Mouse (Mus musculus) liver, embryonic 14 days (tissue): ENCODE measurements around the gene AK157302. TPM values are rescaled to one million over a fixed set of nuclear protein-coding genes. Genes with fewer than 3 reads are reported as not detected.

Source experiments
- polyA plus RNA-seq: library from polyadenylated mRNA; depleted of rRNA; stranded (reverse); fragments of >200 nt; gene quantifications from 2 replicates; pipeline ENCODE4 v1.2.3, GENCODE M21; 2012; rRNA removed

Gene AK157302
- polyA plus RNA-seq, result 0.60 and 0.98 TPM in 2 replicates

GRCm38 (mm10) chr13:21495080-21495479 lies at the start of gene AK157302:
AK157302 (plus strand) TSS chr13:21495223.

GRCm38 (mm10) chr13:21453449-21453848 lies 41.6 kb upstream of the AK157302 start, which contains the start of gene Zscan26:
Zscan26 (minus strand) TSS chr13:21453730.

GRCm38 (mm10) chr13:21468061-21469019 lies 26.7 kb upstream of the AK157302 start, which contains the start of gene Nkapl:
Nkapl (minus strand) TSS chr13:21468509.

GRCm38 (mm10) chr13:21478759-21479670 lies 16.0 kb upstream of the AK157302 start, which contains the start of the genes Zkscan4 and Gm10065:
Zkscan4 (plus strand) TSS chr13:21478907.
Gm10065 (minus strand) TSS chr13:21479441.

GRCm38 (mm10) chr13:21501182-21501581 lies 6.2 kb downstream of the AK157302 start, which contains the start of gene Gm11273:
Gm11273 (minus strand) TSS chr13:21501418.

GRCm38 (mm10) chr13:21530781-21531201 lies 35.8 kb downstream of the AK157302 start, which contains the start of gene Zkscan8:
Zkscan8 (minus strand) TSS chr13:21531120.

GRCm38 (mm10) chr13:21542708-21543107 lies 47.7 kb downstream of the AK157302 start, which contains the start of gene Olfr1366:
Olfr1366 (minus strand) TSS chr13:21542808.

Other genes with a start within 250 kb of the AK157302 start
- gene Gpx5, start 202.5 kb upstream of the AK157302 start, polyA plus RNA-seq, result not detected in 2 replicates
- 0.06 TPM in 1 of 2 replicates, not detected in the other for gene Gpx6, start 183.1 kb upstream of the AK157302 start, polyA plus RNA-seq
- gene Olfr1367, start 148.3 kb upstream of the AK157302 start, polyA plus RNA-seq, result not detected in 2 replicates
- gene Zscan12, start 132.4 kb upstream of the AK157302 start, polyA plus RNA-seq, result 2.6 and 2.8 TPM in 2 replicates
- 22.6 and 28.4 TPM in 2 replicates for gene Zkscan3, start 92.5 kb upstream of the AK157302 start, polyA plus RNA-seq
- 1.3 and 1.4 TPM in 2 replicates for gene Pgbd1, start 54.2 kb upstream of the AK157302 start, polyA plus RNA-seq
- 9.0 and 10.6 TPM in 2 replicates for gene Zscan26, start 41.5 kb upstream of the AK157302 start, polyA plus RNA-seq
- 0.27 and 0.31 TPM in 2 replicates for gene Nkapl, start 26.7 kb upstream of the AK157302 start, polyA plus RNA-seq
- 0.17 and 0.21 TPM in 2 replicates for gene Zkscan4, start 16.3 kb upstream of the AK157302 start, polyA plus RNA-seq
- not detected in 2 replicates for gene Gm10065, start 15.8 kb upstream of the AK157302 start, polyA plus RNA-seq
- 5.1 and 7.4 TPM in 2 replicates for gene Gm11273, start 6.2 kb downstream of the AK157302 start, polyA plus RNA-seq
- 2.0 and 2.2 TPM in 2 replicates for gene Zkscan8, start 35.9 kb downstream of the AK157302 start, polyA plus RNA-seq
- gene Olfr1366, start 47.6 kb downstream of the AK157302 start, polyA plus RNA-seq, result not detected in 2 replicates
- not detected in 2 replicates for gene Olfr1535, start 64.7 kb downstream of the AK157302 start, polyA plus RNA-seq
- not detected in 2 replicates for gene Olfr1364, start 86.5 kb downstream of the AK157302 start, polyA plus RNA-seq
- not detected in 2 replicates for gene Olfr1362, start 118.8 kb downstream of the AK157302 start, polyA plus RNA-seq
- not detected in 2 replicates for gene Olfr11, start 147.3 kb downstream of the AK157302 start, polyA plus RNA-seq
- gene Olfr1361, start 168.2 kb downstream of the AK157302 start, polyA plus RNA-seq, result not detected in 2 replicates
- gene Olfr1360, start 182.2 kb downstream of the AK157302 start, polyA plus RNA-seq, result not detected in 2 replicates
- gene Olfr1359, start 202.9 kb downstream of the AK157302 start, polyA plus RNA-seq, result not detected in 2 replicates
- gene Hist1h2bl, start 220.9 kb downstream of the AK157302 start, polyA plus RNA-seq, result 14.6 and 15.9 TPM in 2 replicates
- 6.1 and 8.0 TPM in 2 replicates for gene Hist1h2ai, start 221.2 kb downstream of the AK157302 start, polyA plus RNA-seq
- gene Hist1h3h, start 222.4 kb downstream of the AK157302 start, polyA plus RNA-seq, result 25.6 and 32.9 TPM in 2 replicates
- 17.9 and 18.0 TPM in 2 replicates for gene Hist1h2bm, start 226.8 kb downstream of the AK157302 start, polyA plus RNA-seq
- gene Hist1h4j, start 239.8 kb downstream of the AK157302 start, polyA plus RNA-seq, result 31.8 and 33.2 TPM in 2 replicates